Mouse (Mus musculus) myocyte (in vitro differentiated cells): ENCODE measurements at regions not wholly inside any gene's neighbourhood (a gene's known extent, or its start where the extent isn't known, plus 50 kb on each side); places are given as distances from the start of the nearest gene placed in this dataset.

ENCODE experiments used
- H3K27me3 ChIP-seq: one replicate; pipeline ENCODE4 v1.6.1; 2011; ENCODE audit not compliant: control insufficient read depth, insufficient read depth, insufficient read length
- H3K36me3 ChIP-seq: one replicate; pipeline ENCODE4 v1.6.1; 2011; ENCODE audit not compliant: control insufficient read depth, insufficient read depth
- H3K4me2 ChIP-seq: one replicate; pipeline ENCODE4 v1.6.1; 2011; ENCODE audit warnings: low read depth, control low read depth
- H3K4me3 ChIP-seq: one replicate; pipeline ENCODE4 v1.5.1; 2011; ENCODE audit warnings: mild to moderate bottlenecking, control low read depth, moderate library complexity
- H3K79me2 ChIP-seq: one replicate; pipeline ENCODE4 v1.6.1; 2011; ENCODE audit not compliant: control insufficient read depth, insufficient read depth
- H3ac ChIP-seq: one replicate; pipeline ENCODE4 v1.6.1; 2011; ENCODE audit not compliant: control insufficient read depth, insufficient read length
- CEBPB ChIP-seq: IDR thresholded peaks from 2 replicates; pipeline ENCODE4 v1.6.1; 2011; ENCODE audit warnings: mild to moderate bottlenecking, moderate library complexity; ENCODE audit not compliant: poor library complexity, insufficient read depth, severe bottlenecking
- E2F4 ChIP-seq: IDR thresholded peaks from one replicate; pipeline ENCODE4 v1.6.1; 2011; ENCODE audit warnings: mild to moderate bottlenecking, control low read depth, moderate library complexity; ENCODE audit not compliant: insufficient read depth
- MAX ChIP-seq: IDR thresholded peaks from one replicate; pipeline ENCODE4 v1.6.1; 2011; ENCODE audit warnings: low read depth, mild to moderate bottlenecking, control low read depth
- MYOD1 ChIP-seq, 3 experiments: IDR thresholded peaks; one replicate each; pipeline ENCODE4 v1.6.1; 2011; ENCODE audit warnings: control low read depth in 2 of 3, low read depth in 2 of 3, mild to moderate bottlenecking in 2 of 3, moderate library complexity in 1 of 3; ENCODE audit not compliant: insufficient read length in 2 of 3, control insufficient read depth in 1 of 3
- MYOG ChIP-seq, 3 experiments: IDR thresholded peaks; one replicate each; pipeline ENCODE4 v1.6.1; 2011; ENCODE audit warnings: control low read depth in 2 of 3, low read depth in 2 of 3, mild to moderate bottlenecking in 2 of 3; ENCODE audit not compliant: insufficient read length in 2 of 3, control insufficient read depth in 1 of 3, insufficient read depth in 1 of 3
- POLR2A ChIP-seq: IDR thresholded peaks from one replicate; pipeline ENCODE4 v1.6.1; 2011; ENCODE audit warnings: low read depth, mild to moderate bottlenecking, control low read depth, moderate library complexity; ENCODE audit not compliant: insufficient read length
- POLR2AphosphoS2 ChIP-seq: IDR thresholded peaks from one replicate; pipeline ENCODE4 v1.6.1; 2011; ENCODE audit warnings: low read depth, control low read depth; ENCODE audit not compliant: insufficient read length
- REST ChIP-seq: IDR thresholded peaks from one replicate; pipeline ENCODE4 v1.6.1; 2011; ENCODE audit warnings: mild to moderate bottlenecking, control low read depth, moderate library complexity; ENCODE audit not compliant: insufficient read depth, insufficient read length
- SRF ChIP-seq: IDR thresholded peaks from one replicate; pipeline ENCODE4 v1.6.1; 2011; ENCODE audit warnings: low read depth; ENCODE audit not compliant: control insufficient read depth, insufficient read length
- TCF12 ChIP-seq: IDR thresholded peaks from one replicate; pipeline ENCODE4 v1.6.1; 2011; ENCODE audit warnings: mild to moderate bottlenecking, control low read depth; ENCODE audit not compliant: poor library complexity, insufficient read depth, severe bottlenecking
- TCF3 ChIP-seq: IDR thresholded peaks from one replicate; pipeline ENCODE4 v1.6.1; 2011; ENCODE audit warnings: low read depth, control low read depth; ENCODE audit not compliant: insufficient read length
- USF1 ChIP-seq: IDR thresholded peaks from one replicate; pipeline ENCODE4 v1.6.1; 2011; ENCODE audit warnings: low read depth, mild to moderate bottlenecking, control low read depth, moderate library complexity

GRCm38 (mm10) chr4:62793582-62793981 is 171.8 kb upstream of the Zfp618 start:
- no peak overlapping the region for H3K4me2 ChIP-seq
- TF ChIP-seq USF1 = no peak
- H3ac ChIP-seq = no peak overlapping the region
- H3K4me3 ChIP-seq = no peak overlapping the region
- peaks cover 34% of the 10 kb centered on the region for H3K27me3 ChIP-seq
- no peaks in the 10 kb centered on the region for H3K79me2 ChIP-seq
- no peaks in the 10 kb centered on the region for H3K36me3 ChIP-seq

- Histone ChIP-seq H3K27me3 (peaks cover 36% of the 10 kb centered on the region), H3K4me3 (no peak overlapping the region), H3K36me3 (no peaks in the 10 kb centered on the region), H3K79me2 (no peaks in the 10 kb centered on the region), H3K4me2 (no peak overlapping the region), H3ac (no peak overlapping the region)
- TF ChIP-seq MYOD1 (IDR thresholded peaks at IDR 0.05; ENCODE audit: control insufficient read depth in 1 of 3, insufficient read length in 2 of 3, low read depth in 2 of 3) (no peak), SRF (no peak), POLR2A (no peak), POLR2AphosphoS2 (no peak), E2F4 (no peak), REST (no peak), MYOG (IDR thresholded peaks at IDR 0.05; ENCODE audit: control insufficient read depth in 1 of 3, insufficient read depth in 1 of 3, insufficient read length in 2 of 3, low read depth in 2 of 3) (no peak), USF1 (no peak), TCF12 (no peak), CEBPB (no peak), TCF3 (no peak), MAX (no peak)
These were observed 169.8 kb upstream of the Zfp618 start for GRCm38 (mm10) chr4:62795538-62795937.

GRCm38 (mm10) chr4:62799923-62800322 is 165.4 kb upstream of the Zfp618 start:
- no peak overlapping the region for H3K4me3 ChIP-seq
- H3ac ChIP-seq = no peak overlapping the region
- TF ChIP-seq TCF3 (no peak), TCF12 (no peak), USF1 (no peak), MYOD1 (IDR thresholded peaks at IDR 0.05; ENCODE audit: control insufficient read depth in 1 of 3, insufficient read length in 2 of 3, low read depth in 2 of 3) (no peak), POLR2AphosphoS2 (no peak), MYOG (IDR thresholded peaks at IDR 0.05; ENCODE audit: control insufficient read depth in 1 of 3, insufficient read depth in 1 of 3, insufficient read length in 2 of 3, low read depth in 2 of 3) (no peak), POLR2A (no peak), SRF (no peak), CEBPB (no peak), MAX (no peak), E2F4 (no peak), REST (no peak)
- H3K4me2 ChIP-seq = no peak overlapping the region
- no peaks in the 10 kb centered on the region for H3K79me2 ChIP-seq
- H3K27me3 ChIP-seq = peaks cover 29% of the 10 kb centered on the region
- H3K36me3 ChIP-seq = no peaks in the 10 kb centered on the region

- H3K4me2 ChIP-seq = no peak overlapping the region
- no peak for TF ChIP-seq MYOD1 (IDR thresholded peaks at IDR 0.05; ENCODE audit: control insufficient read depth in 1 of 3, insufficient read length in 2 of 3, low read depth in 2 of 3)
- TF ChIP-seq POLR2A = no peak
- TF ChIP-seq CEBPB = no peak
- TF ChIP-seq SRF = no peak
- TF ChIP-seq TCF12 = no peak
- no peak for TF ChIP-seq MYOG (IDR thresholded peaks at IDR 0.05; ENCODE audit: control insufficient read depth in 1 of 3, insufficient read depth in 1 of 3, insufficient read length in 2 of 3, low read depth in 2 of 3)
- peaks cover 34% of the 10 kb centered on the region for H3K27me3 ChIP-seq
- H3ac ChIP-seq = no peak overlapping the region
- no peaks in the 10 kb centered on the region for H3K36me3 ChIP-seq
- H3K4me3 ChIP-seq = no peak overlapping the region
- H3K79me2 ChIP-seq = no peaks in the 10 kb centered on the region
These were observed 159.5 kb upstream of the Zfp618 start for GRCm38 (mm10) chr4:62805841-62806240.

- TF ChIP-seq TCF3 = no peak
- TF ChIP-seq TCF12 = no peak
- no peak for TF ChIP-seq REST
- no peak for TF ChIP-seq POLR2AphosphoS2
- no peak for TF ChIP-seq MYOG (IDR thresholded peaks at IDR 0.05; ENCODE audit: control insufficient read depth in 1 of 3, insufficient read depth in 1 of 3, insufficient read length in 2 of 3, low read depth in 2 of 3)
- no peak for TF ChIP-seq E2F4
- no peak for TF ChIP-seq POLR2A
- no peak for TF ChIP-seq MYOD1 (IDR thresholded peaks at IDR 0.05; ENCODE audit: control insufficient read depth in 1 of 3, insufficient read length in 2 of 3, low read depth in 2 of 3)
- no peak for TF ChIP-seq SRF
- no peak for TF ChIP-seq CEBPB
- TF ChIP-seq USF1 = no peak
- no peak for TF ChIP-seq MAX
- Histone ChIP-seq H3K27me3 (peaks cover 34% of the 10 kb centered on the region), H3K4me3 (no peak overlapping the region), H3K36me3 (no peaks in the 10 kb centered on the region), H3ac (no peak overlapping the region), H3K4me2 (no peak overlapping the region), H3K79me2 (no peaks in the 10 kb centered on the region)
These were observed 158.6 kb upstream of the Zfp618 start for GRCm38 (mm10) chr4:62806786-62807185.
